Mouse (Mus musculus): ENCODE measurements at regions not wholly inside any gene's neighbourhood (a gene's known extent, or its start where the extent isn't known, plus 50 kb on each side); places are given as distances from the start of the nearest gene placed in this dataset.

GRCm38 (mm10) chr16:93151652-93152051 is 325.7 kb upstream of the Runx1 start:
- TF ChIP-seq CTCF (IDR thresholded peaks at IDR 0.05; ENCODE audit: low read depth, low read length): no peak
- no peak for TF ChIP-seq TAL1 (conservative IDR thresholded peaks at IDR 0.05; ENCODE audit: low read depth, low read length)
